Mouse (Mus musculus): ENCODE data around the gene Tmem242. TPM values are rescaled to one million over a fixed set of nuclear protein-coding genes. Genes with fewer than 3 reads are reported as not detected.
A peak's percentile ranks its signal among the peaks of the same experiment; 100 is the strongest.

The Tmem242 gene
- polyA plus RNA-seq, 1 experiment from 2014 or later: 84.3 TPM

GRCm38 (mm10) chr17:5402624-5403023, 37.4 kb downstream of the Tmem242 start:
- TF ChIP-seq EP300 (IDR thresholded peaks at IDR 0.05): no peak
- TF ChIP-seq CTCF (IDR thresholded peaks at IDR 0.05): peak; percentile 95
- no peak overlapping the region for H3K27ac ChIP-seq (ENCODE audit: low read length)
- peak overlapping the region; percentile 25; the same call in 1 of the 2 replicates for H3K4me2 ChIP-seq (replicated peaks; ENCODE audit: low read depth, low read length)
- no peak overlapping the region for H3K9ac ChIP-seq (replicated peaks; ENCODE audit: low read depth)
- no peaks in the 10 kb centered on the region for H3K9me3 ChIP-seq (ENCODE audit: low read length)
- H3K4me3 ChIP-seq (ENCODE audit: low read depth, low read length): no peak overlapping the region
- WGBS: 29% methylated on average over 8 of the region's 8 CpGs
- no peaks in the 10 kb centered on the region for H3K4me1 ChIP-seq (ENCODE audit: insufficient read depth, low read depth, low read length)
- no peaks in the 10 kb centered on the region for H3K27me3 ChIP-seq (replicated peaks; ENCODE audit: insufficient read depth, low read length)
- ATAC-seq (peak; percentile 95), DNase-seq (ENCODE audit: low spot score) (peak; percentile 88)
- H3K36me3 ChIP-seq (ENCODE audit: insufficient read depth, low read length): no peaks in the 10 kb centered on the region

- Histone ChIP-seq H3K27me3 (replicated peaks; ENCODE audit: insufficient read depth, low read length) (no peaks in the 10 kb centered on the region), H3K9ac (replicated peaks; ENCODE audit: low read depth) (no peak overlapping the region), H3K4me2 (replicated peaks; ENCODE audit: low read depth, low read length) (peak overlapping the region; percentile 25; the same call in 1 of the 2 replicates), H3K9me3 (ENCODE audit: low read length) (no peaks in the 10 kb centered on the region), H3K27ac (ENCODE audit: low read length) (no peak overlapping the region), H3K4me1 (ENCODE audit: insufficient read depth, low read depth, low read length) (no peaks in the 10 kb centered on the region), H3K4me3 (ENCODE audit: low read depth, low read length) (no peak overlapping the region), H3K36me3 (ENCODE audit: insufficient read depth, low read length) (no peaks in the 10 kb centered on the region)
- DNase-seq (ENCODE audit: low spot score): peak; percentile 77
- TF ChIP-seq EP300 (IDR thresholded peaks at IDR 0.05): no peak
- TF ChIP-seq CTCF (IDR thresholded peaks at IDR 0.05): peak; percentile 85
- WGBS: 6% methylated on average over 9 of the region's 9 CpGs
- peak; percentile 84 for ATAC-seq
These were observed 38.0 kb downstream of the Tmem242 start for GRCm38 (mm10) chr17:5402069-5402468.

- Histone ChIP-seq H3K4me2 (replicated peaks; ENCODE audit: low read depth, low read length) (no peak overlapping the region), H3K4me1 (ENCODE audit: insufficient read depth, low read depth, low read length) (no peaks in the 10 kb centered on the region), H3K9ac (replicated peaks; ENCODE audit: low read depth) (no peak overlapping the region), H3K36me3 (ENCODE audit: insufficient read depth, low read length) (no peaks in the 10 kb centered on the region), H3K4me3 (ENCODE audit: low read depth, low read length) (no peak overlapping the region), H3K27me3 (replicated peaks; ENCODE audit: insufficient read depth, low read length) (no peaks in the 10 kb centered on the region), H3K27ac (ENCODE audit: low read length) (no peak overlapping the region), H3K9me3 (ENCODE audit: low read length) (no peaks in the 10 kb centered on the region)
- no peak for ATAC-seq
- DNase-seq (ENCODE audit: low spot score): no peak
- WGBS: 80% methylated on average over 10 of the region's 10 CpGs
- TF ChIP-seq CTCF (IDR thresholded peaks at IDR 0.05) (no peak), EP300 (IDR thresholded peaks at IDR 0.05) (no peak)
These were observed 38.8 kb downstream of the Tmem242 start for GRCm38 (mm10) chr17:5401288-5401687.

GRCm38 (mm10) chr17:5400435-5401090, 39.5 kb downstream of the Tmem242 start:
- H3K9ac ChIP-seq (replicated peaks; ENCODE audit: low read depth): no peak overlapping the region
- no peak for ATAC-seq

GRCm38 (mm10) chr17:5397148-5398007, 42.7 kb downstream of the Tmem242 start:
- H3K36me3 ChIP-seq (ENCODE audit: insufficient read depth, low read length): no peaks in the 10 kb centered on the region
- H3K4me2 ChIP-seq (replicated peaks; ENCODE audit: low read depth, low read length): no peak overlapping the region
- no peaks in the 10 kb centered on the region for H3K9me3 ChIP-seq (ENCODE audit: low read length)
- H3K9ac ChIP-seq (replicated peaks; ENCODE audit: low read depth): no peak overlapping the region
- H3K4me3 ChIP-seq (ENCODE audit: low read depth, low read length): no peak overlapping the region
- 28% methylated on average over 33 of the region's 33 CpGs for WGBS
- no peak overlapping the region for H3K27ac ChIP-seq (ENCODE audit: low read length)
- no peak for TF ChIP-seq EP300 (IDR thresholded peaks at IDR 0.05)
- peak; percentile 99 for TF ChIP-seq CTCF (IDR thresholded peaks at IDR 0.05)
- peak; percentile 67 for ATAC-seq
- H3K27me3 ChIP-seq (replicated peaks; ENCODE audit: insufficient read depth, low read length): no peaks in the 10 kb centered on the region
- DNase-seq (ENCODE audit: low spot score): peak; percentile 85
- no peaks in the 10 kb centered on the region for H3K4me1 ChIP-seq (ENCODE audit: insufficient read depth, low read depth, low read length)

More at GRCm38 (mm10) chr17:5400435-5401090, 39.5 kb downstream of the Tmem242 start:
- no peaks in the 10 kb centered on the region for H3K36me3 ChIP-seq (ENCODE audit: insufficient read depth, low read length)
- no peaks in the 10 kb centered on the region for H3K9me3 ChIP-seq (ENCODE audit: low read length)
- no peak overlapping the region for H3K27ac ChIP-seq (ENCODE audit: low read length)
- no peaks in the 10 kb centered on the region for H3K27me3 ChIP-seq (replicated peaks; ENCODE audit: insufficient read depth, low read length)
- H3K4me2 ChIP-seq (replicated peaks; ENCODE audit: low read depth, low read length): no peak overlapping the region
- H3K4me3 ChIP-seq (ENCODE audit: low read depth, low read length): no peak overlapping the region
- no peak for TF ChIP-seq CTCF (IDR thresholded peaks at IDR 0.05)
- no peak for TF ChIP-seq EP300 (IDR thresholded peaks at IDR 0.05)
- 58% methylated on average over 14 of the region's 14 CpGs for WGBS
- no peak for DNase-seq (ENCODE audit: low spot score)
- no peaks in the 10 kb centered on the region for H3K4me1 ChIP-seq (ENCODE audit: insufficient read depth, low read depth, low read length)

- 80% methylated on average over 5 of the region's 5 CpGs for WGBS
- Histone ChIP-seq H3K9me3 (ENCODE audit: low read length) (no peaks in the 10 kb centered on the region), H3K27ac (ENCODE audit: low read length) (no peak overlapping the region), H3K36me3 (ENCODE audit: insufficient read depth, low read length) (no peaks in the 10 kb centered on the region), H3K27me3 (replicated peaks; ENCODE audit: insufficient read depth, low read length) (no peaks in the 10 kb centered on the region), H3K9ac (replicated peaks; ENCODE audit: low read depth) (no peak overlapping the region), H3K4me2 (replicated peaks; ENCODE audit: low read depth, low read length) (no peak overlapping the region), H3K4me3 (ENCODE audit: low read depth, low read length) (no peak overlapping the region), H3K4me1 (ENCODE audit: insufficient read depth, low read depth, low read length) (no peaks in the 10 kb centered on the region)
- TF ChIP-seq EP300 (IDR thresholded peaks at IDR 0.05): no peak
- TF ChIP-seq CTCF (IDR thresholded peaks at IDR 0.05): no peak
- ATAC-seq (no peak), DNase-seq (ENCODE audit: low spot score) (no peak)
These were observed 43.8 kb downstream of the Tmem242 start for GRCm38 (mm10) chr17:5396213-5396612.

All from lung, postnatal 0 days (tissue).